Mouse (Mus musculus): ENCODE data around the gene H2-Oa.
A peak's percentile ranks its signal among the peaks of the same experiment; 100 is the strongest.

H2-Oa gene

DNA sequence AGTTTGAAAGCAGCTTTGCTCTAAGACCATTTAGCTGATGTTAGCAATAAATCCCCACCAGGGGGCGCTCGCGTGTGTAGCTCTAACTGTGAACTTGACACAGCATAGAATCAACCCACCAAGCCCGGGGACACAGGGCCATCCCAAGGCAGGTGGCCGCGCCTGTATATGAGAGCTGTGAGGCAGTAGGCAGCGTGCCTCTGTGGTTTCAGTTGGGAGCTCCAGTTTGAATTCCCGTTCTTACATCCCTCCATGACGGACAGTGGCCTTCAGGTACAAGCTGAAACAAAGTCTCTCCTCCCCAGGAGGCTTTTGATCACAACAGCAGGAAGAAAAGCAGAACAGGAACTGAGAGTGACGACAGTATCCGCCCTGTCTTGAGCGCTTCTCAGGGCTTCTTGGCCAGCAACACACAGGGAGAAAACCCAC, 9.5 kb downstream of the H2-Oa start:
- peak; percentile 81 to 92 for DNase-seq (ENCODE audit: low spot score in 2 of 2)

DNA sequence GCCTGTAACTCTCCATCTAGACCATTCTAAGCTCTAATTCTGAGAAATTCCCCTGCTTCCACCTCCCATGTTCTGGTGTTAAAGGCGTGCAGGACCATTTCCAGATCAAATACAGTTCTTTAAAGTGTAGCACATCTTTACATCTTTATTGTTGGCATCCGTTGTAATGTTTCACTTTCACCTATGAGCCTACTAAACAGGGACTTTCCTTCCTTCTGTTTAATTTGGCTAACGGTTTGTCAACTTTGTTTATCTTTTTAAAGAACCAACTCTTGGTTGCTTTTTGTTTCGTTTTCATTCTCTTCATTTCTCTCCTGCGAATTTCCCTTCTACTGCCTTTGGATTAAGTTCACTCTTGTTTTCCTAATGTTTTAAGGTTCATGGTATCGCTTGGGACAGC, 10.7 kb downstream of the H2-Oa start:
- no peak for DNase-seq (ENCODE audit: low spot score in 2 of 2)

DNA sequence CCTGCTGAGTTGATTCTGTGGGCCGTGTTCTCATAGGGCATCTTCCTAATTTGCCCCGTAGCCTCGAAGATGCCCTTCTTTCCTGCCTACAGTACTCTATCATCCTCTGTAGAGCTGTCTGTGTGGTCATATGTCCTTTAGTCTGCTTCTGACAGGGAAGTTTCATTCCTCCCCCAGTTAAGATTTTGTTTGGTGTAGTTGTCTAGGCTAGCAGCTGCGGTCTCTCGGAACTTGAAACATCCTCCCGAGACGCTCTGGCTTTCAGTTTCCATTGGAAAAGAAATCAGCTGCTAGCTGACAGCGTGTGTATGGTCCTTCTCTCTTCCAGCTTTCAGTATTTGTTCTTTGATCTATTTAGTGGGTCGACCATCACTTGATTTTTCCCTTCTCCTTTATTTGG, 12.7 kb downstream of the H2-Oa start:
- no peak for DNase-seq (ENCODE audit: low spot score in 2 of 2)

DNA sequence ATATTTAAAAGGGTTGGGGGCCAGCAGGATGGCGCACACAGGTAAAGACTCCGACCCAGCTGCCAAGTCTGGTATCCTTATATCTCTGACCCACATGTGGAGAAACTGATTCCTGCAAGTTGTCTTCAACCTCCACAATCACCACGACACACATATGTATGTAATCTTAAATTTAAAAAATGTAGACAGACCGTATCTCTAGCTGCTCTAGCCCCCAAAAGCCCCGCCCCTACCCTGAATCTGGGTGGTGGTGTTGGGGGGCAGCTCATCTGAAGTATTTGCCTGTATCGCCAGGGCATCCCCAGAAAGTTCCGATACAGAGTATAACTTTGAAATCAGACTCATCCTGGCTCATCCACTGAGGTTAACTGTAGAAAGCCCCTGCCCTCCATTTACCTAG, 14.4 kb downstream of the H2-Oa start:
- no peak for DNase-seq (ENCODE audit: low spot score in 2 of 2)

DNA sequence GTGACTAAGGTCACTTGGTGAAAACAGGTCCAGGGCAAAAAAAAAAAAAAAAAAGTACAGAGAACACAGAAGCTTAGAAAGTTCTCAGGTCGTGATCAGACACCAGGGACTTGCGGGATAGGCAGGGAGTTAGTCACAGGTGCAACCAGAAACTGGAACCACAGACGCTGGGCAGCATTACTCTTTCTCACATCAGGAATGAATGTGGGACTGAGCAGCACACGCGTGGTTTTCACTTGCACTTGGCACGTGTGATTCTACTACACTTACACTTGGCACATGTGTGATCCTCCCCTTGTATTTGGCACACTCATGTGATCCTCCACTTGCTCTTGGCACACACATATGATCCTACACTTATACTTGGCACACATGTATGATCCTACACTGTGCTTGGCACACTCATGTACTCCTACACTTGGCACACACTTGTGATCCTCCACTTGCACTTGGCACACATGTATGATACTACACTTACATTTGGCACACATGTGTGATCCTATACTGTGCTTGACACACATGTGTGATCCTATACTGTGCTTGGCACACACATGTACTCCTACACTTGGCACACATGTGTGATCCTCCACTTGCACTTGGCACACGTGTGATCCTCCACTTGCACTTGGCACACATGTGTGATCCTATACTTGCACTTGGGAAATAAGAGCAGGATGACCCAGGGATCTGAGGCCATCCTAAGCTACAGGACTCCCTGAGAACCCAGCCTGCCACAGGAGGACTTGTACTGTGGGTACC, 15.1 kb downstream of the H2-Oa start:
- DNase-seq (ENCODE audit: low spot score in 2 of 2): no peak

DNA sequence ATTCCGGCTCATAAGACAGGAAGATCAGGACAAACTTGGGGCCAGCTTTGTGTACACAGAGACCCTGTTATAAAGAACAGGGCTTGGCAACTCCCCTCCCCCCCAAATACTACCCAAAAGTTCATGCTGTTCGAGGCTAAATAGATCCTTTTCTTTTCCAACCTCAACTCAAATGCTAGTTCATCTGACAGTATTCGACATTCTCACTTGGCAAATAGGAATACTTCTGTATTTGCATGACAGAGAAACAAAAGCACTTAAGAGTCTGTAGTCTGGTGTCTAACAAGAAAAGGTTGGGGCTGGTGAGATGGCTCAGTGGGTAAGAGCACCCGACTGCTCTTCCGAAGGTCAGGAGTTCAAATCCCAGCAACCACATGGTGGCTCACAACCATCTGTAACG, 16.3 kb downstream of the H2-Oa start:
- DNase-seq (ENCODE audit: low spot score in 2 of 2): no peak

DNA sequence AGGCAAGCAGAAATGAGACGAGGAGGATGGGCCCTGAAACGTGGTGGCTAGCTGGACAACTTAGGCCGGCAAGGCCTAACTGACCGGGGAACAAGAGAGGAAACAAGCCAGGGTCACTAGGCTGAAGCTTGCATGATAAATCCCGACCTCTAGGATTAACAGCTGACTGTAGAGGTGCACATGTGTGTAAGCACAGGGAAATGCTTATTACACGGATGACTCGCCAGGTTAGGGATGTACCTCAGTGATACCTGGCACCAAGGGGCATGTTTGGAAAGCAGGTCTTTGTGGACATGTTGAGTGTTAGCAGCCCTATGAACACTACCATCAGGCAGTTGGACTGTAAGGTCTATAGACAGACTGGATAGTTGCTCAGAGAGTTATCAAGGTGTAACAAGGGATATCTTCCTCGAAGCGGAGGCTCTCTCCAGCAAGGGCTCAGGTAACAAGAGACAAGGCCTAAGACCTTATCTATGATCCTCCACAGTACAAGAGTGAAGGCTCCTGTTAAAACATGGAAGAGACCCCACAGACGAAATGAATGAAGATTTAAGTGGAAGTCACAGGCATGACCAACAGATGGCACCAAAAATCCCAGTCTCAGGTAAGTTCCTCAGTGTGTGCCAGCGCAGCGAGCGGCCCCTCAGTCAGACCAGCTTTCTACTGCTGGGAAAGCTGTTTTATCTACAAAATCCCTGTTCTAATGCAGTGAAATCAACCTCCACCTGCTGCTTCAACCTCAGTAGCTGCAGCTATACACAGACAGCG, 17.1 kb downstream of the H2-Oa start:
- DNase-seq (ENCODE audit: low spot score in 2 of 2): no peak

DNA sequence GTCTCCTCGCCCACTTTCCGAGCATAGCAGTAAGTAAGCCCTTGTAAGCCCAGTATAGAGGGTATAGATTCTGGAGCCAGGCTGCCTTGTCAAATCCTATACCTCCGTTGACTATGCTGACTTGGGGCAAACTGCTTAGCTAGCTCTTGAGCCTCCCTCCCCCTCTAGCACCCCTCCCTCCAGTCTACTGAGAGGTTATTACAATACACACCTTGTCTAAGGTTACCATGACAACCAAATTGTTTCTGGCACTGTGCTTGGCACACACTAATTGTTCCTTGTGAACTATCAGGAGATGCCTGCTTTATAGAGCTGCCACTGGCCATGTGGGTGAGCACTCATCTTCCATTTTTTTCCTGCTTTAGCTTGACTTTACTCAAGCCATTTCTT, 17.7 kb downstream of the H2-Oa start:
- no peak for DNase-seq (ENCODE audit: low spot score in 2 of 2)

DNA sequence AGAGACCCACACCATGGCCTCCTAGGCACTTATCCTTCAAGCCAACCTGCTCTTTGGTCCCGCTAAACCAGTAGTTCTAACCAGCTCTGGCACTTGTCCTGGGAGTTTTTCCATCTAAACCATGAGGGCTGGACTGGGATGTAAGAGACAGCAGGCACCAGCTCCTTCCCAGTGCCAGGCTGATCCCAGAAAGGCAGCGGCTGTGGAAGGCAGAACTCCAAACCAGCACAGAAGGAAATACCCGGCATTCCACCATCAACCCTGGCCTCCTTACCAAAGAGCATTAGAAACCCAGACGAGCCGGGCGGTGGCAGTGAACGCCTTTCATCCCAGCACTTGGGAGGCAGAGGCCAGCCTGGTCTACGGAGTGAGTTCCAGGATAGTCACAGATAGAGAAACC, 18.2 kb downstream of the H2-Oa start:
- DNase-seq (ENCODE audit: low spot score in 2 of 2): no peak

DNA sequence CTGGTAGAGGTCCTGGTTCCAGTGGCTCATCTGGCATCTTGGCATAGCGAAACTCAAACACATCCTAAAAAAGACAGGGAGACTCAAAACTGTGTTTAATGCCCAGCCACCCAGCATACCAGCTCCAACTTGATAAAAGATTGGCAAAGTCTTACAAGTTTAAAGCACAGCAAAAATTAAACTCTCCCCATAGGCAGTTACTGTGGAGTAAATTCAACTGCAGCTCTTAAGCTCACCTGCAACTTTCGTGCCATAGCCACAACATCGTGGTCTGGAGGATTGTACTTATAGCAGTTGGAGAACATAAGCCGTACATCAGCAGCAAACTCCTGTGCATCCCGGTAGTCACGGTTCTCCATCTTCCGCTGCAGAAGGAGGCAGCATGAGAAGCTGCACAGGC, 22.0 kb downstream of the H2-Oa start:
- no peak for DNase-seq (ENCODE audit: low spot score in 2 of 2)

DNA sequence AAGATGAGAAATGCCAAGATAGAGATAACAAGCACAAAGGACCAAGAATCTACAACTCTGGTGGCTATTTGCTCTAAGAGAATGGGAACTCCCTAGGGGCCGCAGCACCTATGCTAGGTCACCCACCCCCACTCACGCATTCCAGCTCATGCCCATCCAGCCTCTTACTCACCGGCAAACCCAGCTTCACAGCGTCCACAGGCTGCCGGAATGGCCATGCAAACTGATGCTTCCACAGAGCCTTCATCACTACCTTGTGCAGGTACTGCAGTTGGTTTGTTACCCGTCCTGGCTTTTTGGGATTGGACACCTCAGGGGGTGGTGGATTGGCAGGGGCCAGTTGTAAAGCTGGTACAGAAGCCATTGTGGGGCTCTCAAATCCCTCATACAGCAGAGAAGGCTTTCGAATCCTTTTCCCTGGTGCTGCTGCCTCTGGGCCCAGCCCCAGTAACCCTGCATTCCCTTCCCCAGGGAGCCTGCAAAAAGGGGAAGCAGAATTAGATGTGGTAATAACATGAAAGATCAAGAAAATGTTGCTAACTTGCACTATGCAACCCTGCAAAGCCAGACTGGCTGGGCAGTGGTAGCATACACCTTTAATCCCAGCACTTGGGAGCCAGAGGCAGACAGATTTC, 24.7 kb downstream of the H2-Oa start:
- DNase-seq (ENCODE audit: low spot score in 2 of 2): no peak

DNA sequence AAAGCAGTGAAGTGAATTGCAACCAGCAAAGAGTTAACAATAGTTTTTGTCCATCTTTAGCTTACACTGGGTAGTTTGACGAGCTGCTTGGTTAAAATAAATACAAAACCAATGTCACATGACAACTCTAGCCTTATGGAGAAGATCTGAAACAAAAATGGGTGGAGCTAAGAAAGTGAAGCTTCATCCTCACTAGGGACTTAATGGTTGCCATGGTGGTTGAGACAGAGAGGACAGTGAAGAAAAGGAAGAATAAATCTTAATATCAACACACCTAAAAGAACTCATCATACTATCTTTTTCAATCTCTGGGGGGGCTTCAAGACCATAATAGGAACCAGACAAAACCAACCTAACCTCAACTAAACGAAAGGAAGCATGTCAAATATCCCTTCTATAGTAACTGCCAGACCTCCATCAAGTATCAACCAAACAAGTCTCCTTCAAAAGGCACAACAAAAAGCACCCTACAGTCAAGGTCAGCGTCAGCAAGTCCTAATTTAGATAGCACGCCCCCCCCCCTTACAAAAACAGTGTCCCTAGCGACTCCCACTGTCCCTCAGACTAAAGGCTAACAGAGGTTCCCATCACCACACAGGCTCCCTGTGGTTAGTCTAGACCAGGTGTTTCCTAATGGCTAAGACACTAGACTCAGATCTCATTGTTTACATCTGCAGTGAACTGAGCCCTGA, 25.4 kb downstream of the H2-Oa start:
- DNase-seq (ENCODE audit: low spot score in 2 of 2): no peak

DNA sequence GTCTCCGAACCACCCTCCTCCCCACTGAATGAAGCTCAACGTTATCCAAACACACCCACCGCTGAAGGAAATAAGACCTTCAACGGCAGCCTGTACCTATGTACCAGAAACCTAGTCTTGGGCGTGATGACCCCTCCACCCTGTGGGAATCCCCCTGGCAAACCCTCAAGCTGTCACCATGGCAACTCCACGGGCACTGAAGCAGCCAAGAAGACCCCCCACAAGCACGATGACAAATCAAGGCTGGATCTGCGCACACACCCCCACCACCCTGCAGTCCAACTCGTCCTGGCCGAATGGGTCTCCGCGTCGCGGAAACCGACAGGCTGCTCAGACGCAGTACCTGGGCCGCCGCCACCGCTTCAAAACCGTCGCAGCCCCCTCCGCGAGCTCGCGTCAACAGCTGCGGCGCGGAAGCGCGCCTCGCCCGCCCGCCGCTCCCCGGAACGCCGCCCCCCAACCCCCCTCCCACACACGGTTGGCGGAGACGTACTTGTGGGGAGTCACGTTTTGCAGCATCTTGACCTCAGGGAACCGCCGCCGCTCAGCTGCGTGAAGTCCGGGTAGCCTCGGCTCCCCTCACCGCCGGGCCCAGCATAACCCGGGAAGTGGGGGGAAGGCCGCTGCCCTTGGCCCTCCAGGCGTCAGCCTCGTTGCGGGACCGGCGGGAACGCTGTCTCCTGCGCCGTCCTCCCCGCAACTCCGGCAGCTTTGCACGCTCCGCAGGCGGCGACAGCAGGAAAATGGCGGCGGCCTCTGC, 26.2 kb downstream of the H2-Oa start:
- peak in 1 of 2 experiments; percentile 34 for DNase-seq (ENCODE audit: low spot score in 2 of 2)

DNA sequence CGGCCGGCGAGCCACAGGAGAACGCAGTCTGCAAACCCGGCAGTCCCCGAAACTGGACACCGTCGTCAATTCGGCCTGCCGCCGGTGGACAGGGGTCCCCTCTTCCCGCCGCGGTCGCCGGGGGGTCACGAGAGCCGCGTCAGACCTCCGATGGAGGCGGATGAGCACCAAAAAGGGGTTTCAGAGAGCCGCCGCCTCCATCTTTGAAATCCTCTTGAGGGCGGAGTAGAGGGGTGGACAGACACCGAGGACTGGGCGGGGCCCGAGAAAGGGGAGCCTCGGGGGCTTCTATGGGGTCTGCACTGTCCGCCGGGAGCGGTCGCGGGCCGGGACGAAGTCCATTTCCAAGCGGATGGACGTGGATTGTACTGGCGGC, 26.7 kb downstream of the H2-Oa start:
- no peak for DNase-seq (ENCODE audit: low spot score in 2 of 2)

DNA sequence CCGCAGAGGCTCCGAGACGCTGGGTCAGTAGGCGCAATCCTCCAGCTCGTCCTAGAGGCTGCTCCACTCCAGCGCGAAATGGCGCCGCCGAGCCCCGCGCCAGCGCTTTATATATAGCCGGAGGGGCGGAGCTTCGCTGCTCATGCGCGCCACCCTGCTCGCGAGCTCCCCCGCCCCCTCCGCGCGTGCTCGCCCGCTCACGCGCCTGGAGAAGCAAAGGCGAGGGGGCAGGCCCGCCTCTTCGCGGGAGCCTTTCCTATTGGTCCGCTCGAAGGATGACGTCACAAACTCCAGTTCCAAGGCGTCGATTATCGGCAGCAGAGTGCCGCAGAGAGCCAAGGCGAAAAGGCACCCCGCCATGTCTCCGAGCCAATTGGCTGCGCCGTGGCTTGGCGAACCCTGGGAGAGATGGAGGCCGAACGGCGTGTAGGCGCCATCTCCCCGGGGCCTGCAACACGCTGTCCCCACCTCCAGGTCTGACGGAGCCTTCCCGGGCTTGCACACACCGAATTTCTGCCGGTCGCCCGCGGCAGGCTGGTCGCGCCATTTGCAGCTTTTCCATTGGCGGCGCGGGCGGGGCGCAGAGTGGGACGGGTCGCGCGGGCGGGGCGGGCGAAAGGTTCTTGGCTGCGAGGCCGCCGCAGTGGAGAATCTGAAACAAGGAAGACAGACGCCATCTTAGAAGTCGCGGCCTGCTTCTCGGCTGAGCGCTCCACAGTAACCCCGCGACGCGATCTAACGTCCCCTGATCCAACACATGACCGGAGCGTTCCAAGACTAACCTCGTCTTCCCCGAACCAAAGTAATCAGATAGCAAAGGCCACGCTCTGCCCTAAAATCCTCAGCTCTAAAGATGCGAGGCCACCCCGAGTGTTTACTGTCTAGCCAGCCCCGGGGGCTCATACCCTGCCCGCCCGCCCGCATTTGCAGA, 27.4 kb downstream of the H2-Oa start, which contains the start of gene H2-DMa:
Gene H2-DMa (plus strand): TSS at position 293 of the 931 bp plus-strand sequence.
- DNase-seq (ENCODE audit: low spot score in 2 of 2): peak; percentile 97 to 98

DNA sequence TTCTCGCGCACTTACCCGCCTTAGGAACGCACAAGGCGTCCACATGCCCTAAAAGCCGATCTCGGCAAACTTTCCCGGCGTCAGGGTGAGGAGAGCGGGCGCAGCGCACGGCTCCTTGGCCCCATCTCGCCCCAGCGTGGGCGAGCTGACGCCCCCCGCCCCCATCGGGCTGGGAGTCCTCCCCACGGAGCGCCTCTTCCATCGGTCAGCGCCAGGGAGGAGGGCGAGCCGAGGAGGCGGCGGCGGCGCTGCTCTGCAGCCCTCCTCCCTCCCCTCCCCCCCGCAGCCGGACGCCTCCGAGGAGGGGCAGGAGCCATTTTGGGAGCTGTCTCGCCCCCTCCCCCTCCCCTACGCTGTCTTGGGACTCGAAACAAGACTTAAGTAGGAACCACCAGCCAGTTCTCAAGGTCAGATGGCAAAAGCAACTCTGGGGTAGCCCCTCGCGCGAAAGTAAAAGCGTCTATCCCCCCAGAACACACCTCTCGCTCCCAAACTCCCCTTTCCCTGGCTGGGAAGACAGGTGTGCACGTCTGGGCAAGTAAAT, 28.1 kb downstream of the H2-Oa start:
- peak; percentile 71 to 85 for DNase-seq (ENCODE audit: low spot score in 2 of 2)

DNA sequence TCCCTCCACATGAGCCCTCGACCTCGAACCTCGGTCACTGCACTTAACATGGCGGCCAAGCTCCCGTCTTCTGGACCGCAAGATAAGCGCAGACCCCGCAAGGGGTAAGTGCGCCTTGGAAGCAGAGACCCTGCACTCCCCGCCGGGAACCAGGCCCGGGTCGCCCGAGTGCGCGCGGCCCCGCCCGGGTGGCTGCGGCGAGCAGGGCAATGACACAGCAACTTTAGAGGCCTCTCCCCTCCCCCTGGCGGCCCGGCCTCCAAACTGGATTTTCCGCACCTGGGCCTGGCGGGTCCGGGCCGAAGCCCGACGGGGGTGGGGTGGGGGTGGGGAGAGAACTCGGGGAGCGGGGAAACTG, 28.7 kb downstream of the H2-Oa start:
- DNase-seq (ENCODE audit: low spot score in 2 of 2): peak in 1 of 2 experiments; percentile 87

DNA sequence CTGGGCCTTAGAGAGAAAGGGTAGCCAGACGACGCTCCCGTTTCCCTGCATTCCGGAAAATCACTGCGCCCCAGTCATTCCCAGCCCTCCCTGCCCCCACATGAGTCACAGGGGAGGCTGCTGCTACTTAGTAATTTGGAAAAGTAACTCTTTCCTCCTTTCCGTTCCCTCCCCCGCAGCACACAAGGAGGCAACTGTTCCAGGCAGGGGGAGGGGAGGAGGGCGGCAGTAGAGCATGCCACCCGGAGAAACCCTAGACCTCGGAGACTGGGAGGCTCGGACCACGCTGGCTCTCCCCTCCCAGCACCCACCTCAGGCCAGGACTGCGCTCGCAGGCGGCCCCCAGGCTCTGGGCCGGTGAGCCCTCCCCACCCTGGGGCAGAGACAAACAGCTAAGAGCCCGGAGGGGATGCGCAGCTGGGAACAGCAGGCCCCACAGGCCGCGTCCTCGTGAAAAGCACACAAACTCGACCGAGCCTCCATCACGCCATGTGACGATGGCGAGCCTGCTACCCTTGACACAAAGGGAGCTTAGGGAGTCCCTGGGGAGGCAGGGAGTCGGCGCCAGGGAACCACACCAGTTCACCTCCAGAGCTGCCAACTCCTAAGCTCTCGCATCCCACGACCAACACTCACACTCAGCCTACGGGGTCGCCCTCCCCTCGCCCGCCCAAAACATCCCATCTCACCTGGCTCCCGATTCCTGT, 29.2 kb downstream of the H2-Oa start:
- DNase-seq (ENCODE audit: low spot score in 2 of 2): peak; percentile 84 to 87

DNA sequence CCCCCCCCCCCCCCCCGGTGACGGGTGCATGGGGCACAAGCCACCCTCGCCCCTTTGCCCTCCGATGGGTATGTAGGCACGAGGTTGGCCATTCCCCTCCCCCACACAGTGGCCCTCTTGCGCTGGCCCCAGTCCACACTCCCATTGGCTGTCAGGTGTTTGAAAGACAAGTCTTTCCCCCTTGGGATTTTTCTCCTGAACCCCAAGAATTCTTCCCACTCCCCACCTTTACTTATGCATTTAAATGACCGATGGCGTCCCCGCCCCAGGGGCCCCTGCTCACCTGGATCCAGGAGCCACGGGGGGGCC, 29.7 kb downstream of the H2-Oa start:
- peak in 1 of 2 experiments; percentile 59 for DNase-seq (ENCODE audit: low spot score in 2 of 2)
